In the genomic region with DNA sequence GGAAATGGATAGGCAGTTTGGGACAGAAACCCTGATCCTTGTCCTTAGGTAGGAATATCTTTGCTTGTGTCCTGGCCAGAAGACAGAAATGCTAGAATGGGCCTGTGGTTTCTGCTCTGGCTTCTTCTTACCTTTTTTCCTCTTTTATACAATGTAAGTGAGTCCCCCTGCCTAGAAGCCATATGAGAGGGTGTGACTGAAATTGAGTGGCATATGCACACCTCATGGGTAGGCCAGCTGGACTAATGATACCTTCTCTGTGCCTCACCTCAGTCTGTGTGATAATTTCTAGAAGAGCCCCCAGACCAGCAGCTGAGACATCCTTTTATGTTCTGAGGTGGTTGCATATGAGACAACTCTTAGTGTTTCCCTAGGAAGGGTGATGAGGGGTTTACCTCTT, we compare ENCODE assay signal across 14 mouse cellular contexts.
DNase-seq lines count a peak whose midpoint lies in the region; ATAC-seq and TF ChIP-seq lines count a peak whose summit lies in the region.
"Had no signal": no experiment of that assay in that cellular context is flagged by ENCODE, and none has a peak within 500 bp of the region (broad histone marks: within the 10 kb centered on the region; RNA-seq: fewer than 3 reads in every experiment).

No protein-coding gene starts in this region.

- no peaks in the 10 kb centered on the region for H3K4me1 ChIP-seq in lung, postnatal 0 days (ENCODE audit: insufficient read depth, low read depth, low read length)
- H3K4me1 ChIP-seq: embryonic facial prominence, embryonic 10.5 days; embryonic facial prominence, embryonic 12.5 days; forebrain, embryonic 13.5 days; forebrain, embryonic 15.5 days had no signal

- no peak overlapping the region for H3K4me2 ChIP-seq in lung, postnatal 0 days (replicated peaks; ENCODE audit: low read depth, low read length)
- H3K4me2 ChIP-seq: embryonic facial prominence, embryonic 12.5 days; forebrain, embryonic 13.5 days; forebrain, embryonic 15.5 days had no signal

- DNase-seq in cerebellum, postnatal 10 days: peak; percentile 45 to 51
- DNase-seq in cerebellum, postnatal 36 days: no peak
- DNase-seq in lung, postnatal 0 days (ENCODE audit: low spot score): no peak
- DNase-seq in lung, postnatal 25 days (ENCODE audit: low spot score): no peak
- DNase-seq in right cerebral cortex, postnatal 10 days (ENCODE audit: low spot score in 2 of 2): no peak
- DNase-seq: adrenal gland, adult 2 months; adrenal gland, postnatal 10 days; adrenal gland, postnatal 25 days; cerebellum, adult 9-11 months; forebrain, postnatal 0 days had no signal

- no peak overlapping the region for H3K9ac ChIP-seq in lung, postnatal 0 days (replicated peaks; ENCODE audit: low read depth)
- H3K9ac ChIP-seq: embryonic facial prominence, embryonic 12.5 days; forebrain, embryonic 13.5 days; forebrain, embryonic 15.5 days; forebrain, postnatal 0 days had no signal

- H3K4me3 ChIP-seq in lung, postnatal 0 days (ENCODE audit: low read depth, low read length): no peak overlapping the region
- H3K4me3 ChIP-seq: embryonic facial prominence, embryonic 10.5 days; embryonic facial prominence, embryonic 12.5 days; forebrain, embryonic 13.5 days; forebrain, embryonic 15.5 days had no signal

- no peak for TF ChIP-seq CTCF in lung, postnatal 0 days (IDR thresholded peaks at IDR 0.05)

- no peaks in the 10 kb centered on the region for H3K36me3 ChIP-seq in lung, postnatal 0 days (ENCODE audit: insufficient read depth, low read length)
- H3K36me3 ChIP-seq: embryonic facial prominence, embryonic 10.5 days; embryonic facial prominence, embryonic 12.5 days; forebrain, embryonic 15.5 days had no signal

- no peak for ATAC-seq in lung, postnatal 0 days
- ATAC-seq: forebrain, embryonic 13.5 days; forebrain, embryonic 15.5 days; forebrain, postnatal 0 days had no signal

- peak overlapping the region; percentile 76 for H3K27ac ChIP-seq in lung, postnatal 0 days (ENCODE audit: low read length)
- H3K27ac ChIP-seq: embryonic facial prominence, embryonic 10.5 days; embryonic facial prominence, embryonic 12.5 days; forebrain, embryonic 13.5 days; forebrain, embryonic 15.5 days had no signal

- no peaks in the 10 kb centered on the region for H3K27me3 ChIP-seq in lung, postnatal 0 days (replicated peaks; ENCODE audit: insufficient read depth, low read length)
- H3K27me3 ChIP-seq: embryonic facial prominence, embryonic 12.5 days; forebrain, embryonic 13.5 days; forebrain, embryonic 15.5 days had no signal

- no peak for TF ChIP-seq EP300 in lung, postnatal 0 days (IDR thresholded peaks at IDR 0.05)

- H3K9me3 ChIP-seq in lung, postnatal 0 days (ENCODE audit: low read length): no peaks in the 10 kb centered on the region
- H3K9me3 ChIP-seq: embryonic facial prominence, embryonic 10.5 days; embryonic facial prominence, embryonic 12.5 days; forebrain, embryonic 13.5 days; forebrain, embryonic 15.5 days had no signal

Comparison
In these comparisons a context has a peak if more than half of its experiments do, and no peak if none do; other contexts are left out.
1. DNase-seq: peak in cerebellum, postnatal 10 days (2 of 2); none in cerebellum, postnatal 36 days (0 of 2), lung, postnatal 0 days (single experiment), lung, postnatal 25 days (single experiment) and right cerebral cortex, postnatal 10 days (0 of 2).